Mouse (Mus musculus): ENCODE measurements around the gene Etnk1.

Gene Etnk1

DNA sequence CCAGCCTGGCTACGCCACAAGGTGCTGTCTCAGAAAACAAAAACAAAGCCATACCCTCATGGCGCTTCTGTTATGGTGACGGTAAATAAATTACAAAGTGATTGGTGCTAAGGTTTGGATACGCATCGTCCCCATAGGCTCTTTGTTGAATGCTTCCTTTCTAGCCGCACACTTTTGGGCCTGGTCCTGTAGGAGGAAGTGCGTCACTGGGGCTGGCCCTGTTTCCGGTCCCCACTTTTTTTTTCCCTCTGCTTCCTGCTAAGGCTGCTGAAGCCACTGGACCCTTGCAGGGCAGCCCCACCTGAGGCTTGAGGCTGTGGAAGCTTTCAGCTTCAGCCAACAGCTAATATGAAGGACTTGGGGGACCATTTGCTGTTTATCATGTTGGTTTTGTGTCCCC, 54.2 kb downstream of the Etnk1 start:
- no peak for DNase-seq

DNA sequence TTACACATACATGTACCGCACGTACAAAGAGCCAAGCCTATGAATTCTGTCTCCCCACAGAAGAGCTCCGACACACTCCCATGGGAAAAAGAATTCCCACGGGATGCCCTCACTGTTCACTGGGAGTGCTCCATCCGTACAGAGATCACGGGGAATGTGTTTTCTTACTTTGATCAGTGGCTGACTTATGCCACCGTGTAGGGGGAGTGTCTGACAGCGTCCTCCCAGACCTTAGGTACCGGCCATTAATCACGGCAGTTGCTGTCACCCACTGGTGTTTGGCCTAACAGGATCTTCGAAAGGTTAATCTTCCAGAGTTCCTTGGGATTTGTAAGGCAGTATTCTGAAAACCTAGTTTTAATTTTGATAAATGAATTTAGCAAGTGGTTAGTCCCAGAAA, 57.0 kb downstream of the Etnk1 start:
- no peak for DNase-seq

DNA sequence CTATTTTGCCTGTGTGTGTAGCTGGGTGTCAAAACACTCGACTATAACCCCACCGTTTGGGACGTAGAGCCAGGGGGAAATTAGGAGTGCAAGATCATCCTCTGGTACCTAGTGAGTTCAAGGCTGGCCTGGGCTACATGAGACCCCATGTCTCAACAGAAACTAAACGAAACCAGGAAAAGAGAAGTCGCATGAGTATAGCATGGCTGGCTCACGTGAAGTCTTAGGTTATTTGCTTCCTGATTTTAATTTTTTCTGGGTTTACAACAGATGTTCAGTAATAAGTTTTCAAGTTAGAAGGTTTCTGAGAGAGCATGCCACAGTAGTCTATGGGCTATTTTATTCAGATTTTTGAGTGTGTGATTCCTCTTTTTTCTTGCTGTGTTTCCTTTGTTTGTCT, 57.9 kb downstream of the Etnk1 start:
- DNase-seq, result no peak

DNA sequence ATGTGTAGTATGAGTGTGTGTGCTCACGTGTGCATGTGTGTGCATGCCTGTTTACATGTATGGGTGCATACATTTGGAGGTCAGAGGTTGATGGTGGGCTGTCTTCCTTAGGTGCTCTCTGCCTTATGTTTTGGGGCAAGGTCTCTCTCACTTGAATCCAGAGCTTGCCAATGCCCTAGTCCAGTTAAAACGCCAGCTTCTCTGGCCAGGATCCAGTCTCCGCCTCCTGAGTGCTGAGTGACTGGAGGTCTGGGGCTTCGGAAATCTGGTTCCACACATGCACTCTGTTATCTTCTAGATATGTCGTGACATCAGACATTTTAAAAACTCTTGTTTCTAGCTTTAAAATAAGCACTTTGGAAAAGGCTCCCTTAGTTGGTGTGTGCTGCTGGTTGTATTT, 61.7 kb downstream of the Etnk1 start:
- DNase-seq, result no peak

DNA sequence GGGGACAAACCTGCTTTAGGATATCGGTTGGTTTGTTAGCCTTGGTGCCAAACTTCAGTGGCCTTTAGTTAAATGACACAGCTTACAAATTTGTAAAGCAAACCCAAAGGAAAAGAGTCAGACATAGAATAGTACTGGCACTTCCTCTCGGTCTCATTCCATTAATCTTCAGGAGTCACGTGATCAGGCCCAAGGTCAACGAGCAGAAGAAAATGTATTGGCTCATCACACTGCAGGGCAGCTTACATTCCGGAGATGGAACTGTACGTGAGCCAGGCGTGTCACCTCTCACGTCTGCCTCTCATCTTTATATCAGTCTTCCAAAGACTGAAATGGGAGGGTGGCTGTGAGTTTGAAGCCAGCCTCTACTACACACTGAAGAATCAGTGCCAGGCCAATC, 62.9 kb downstream of the Etnk1 start:
- no peak for DNase-seq

DNA sequence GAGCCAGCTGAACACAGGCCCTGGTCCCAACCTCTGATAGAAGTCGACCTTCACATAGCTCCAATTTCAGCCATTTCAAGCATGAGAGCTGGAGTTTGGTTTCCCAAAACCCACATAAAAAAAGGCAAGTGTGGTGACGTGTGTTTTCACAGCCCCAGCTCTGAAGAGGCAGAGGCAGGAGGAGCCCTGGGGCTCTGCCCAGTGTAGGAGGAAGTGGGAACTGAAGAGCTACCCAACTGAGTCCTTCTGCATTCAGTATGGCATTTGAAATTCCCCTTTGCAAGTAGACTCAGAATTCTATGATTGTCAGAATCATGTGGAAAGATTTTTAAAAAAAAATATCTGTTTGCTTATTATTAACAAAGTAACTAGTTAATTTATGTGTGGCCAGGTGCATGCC, 63.9 kb downstream of the Etnk1 start:
- no peak for DNase-seq

DNA sequence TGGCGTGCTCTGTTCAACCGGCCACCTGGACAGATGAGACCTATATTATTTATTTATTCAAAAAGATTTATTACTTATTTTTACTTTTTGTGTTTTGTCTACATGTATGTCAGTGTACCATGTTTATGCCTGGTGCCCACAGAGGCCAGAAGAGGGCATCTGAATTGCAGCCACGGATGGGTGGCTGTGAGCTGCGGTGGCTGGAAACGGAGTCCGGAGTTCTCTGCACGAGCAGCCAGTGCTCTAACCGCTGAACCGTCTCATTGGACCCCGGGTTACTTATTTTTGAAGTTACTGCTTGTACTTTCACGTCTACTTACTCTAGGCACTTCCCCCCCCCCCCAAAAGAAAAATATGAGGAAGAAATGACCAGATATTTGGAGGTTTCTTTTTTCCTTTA, 65.7 kb downstream of the Etnk1 start:
- no peak for DNase-seq

DNA sequence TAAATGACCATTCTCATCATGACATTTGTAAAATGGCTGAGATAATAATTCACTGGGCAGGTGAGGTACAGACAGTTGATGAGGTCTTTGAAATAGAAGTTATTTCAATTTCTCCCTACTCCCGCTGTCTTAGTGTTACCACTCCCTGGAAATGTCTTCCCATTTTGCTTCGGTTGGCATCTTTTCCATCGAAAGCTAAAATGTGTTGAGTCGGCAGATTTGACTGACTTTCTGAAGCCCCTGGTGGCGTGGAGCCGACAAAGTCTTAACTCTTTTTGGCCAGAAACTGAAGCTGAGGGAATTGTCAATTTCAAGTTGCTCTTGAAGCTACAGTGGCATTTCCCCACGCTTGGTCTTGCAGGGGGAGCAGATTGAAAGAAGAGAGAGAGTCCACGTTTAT, 67.8 kb downstream of the Etnk1 start:
- no peak for DNase-seq

DNA sequence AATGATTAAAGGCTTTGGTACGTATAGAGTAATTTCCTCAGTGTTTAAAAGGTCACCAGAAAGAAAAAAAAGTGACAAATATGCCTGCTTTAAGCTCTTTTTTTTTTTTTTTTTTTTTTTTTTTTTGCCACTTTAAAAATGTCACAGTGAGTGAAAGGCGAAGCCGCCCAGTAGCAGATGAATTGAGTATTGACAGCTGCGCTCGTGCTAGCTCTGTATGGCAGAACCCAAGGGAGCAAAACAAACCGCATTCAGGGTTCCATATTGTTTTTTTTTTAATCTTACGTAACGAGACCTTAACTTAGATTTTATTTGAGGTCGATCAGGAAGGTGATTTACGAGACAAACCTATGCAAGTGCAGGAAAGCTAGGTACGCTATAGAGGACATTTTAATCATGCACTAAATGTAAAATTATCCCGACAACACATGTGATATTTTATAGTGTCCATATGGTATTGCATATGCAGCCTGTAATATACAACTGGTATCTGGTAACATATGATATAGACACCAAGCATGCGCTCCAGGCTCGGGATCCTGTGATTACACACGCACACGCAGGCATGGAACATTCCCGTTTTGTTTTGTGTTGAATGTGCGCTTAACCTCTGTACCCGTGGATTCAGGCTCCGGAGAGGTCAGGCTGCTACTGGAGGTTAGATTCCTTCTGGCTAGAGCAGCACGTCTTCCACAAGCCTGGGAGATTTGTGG, 72.5 kb downstream of the Etnk1 start:
- no peak for DNase-seq

DNA sequence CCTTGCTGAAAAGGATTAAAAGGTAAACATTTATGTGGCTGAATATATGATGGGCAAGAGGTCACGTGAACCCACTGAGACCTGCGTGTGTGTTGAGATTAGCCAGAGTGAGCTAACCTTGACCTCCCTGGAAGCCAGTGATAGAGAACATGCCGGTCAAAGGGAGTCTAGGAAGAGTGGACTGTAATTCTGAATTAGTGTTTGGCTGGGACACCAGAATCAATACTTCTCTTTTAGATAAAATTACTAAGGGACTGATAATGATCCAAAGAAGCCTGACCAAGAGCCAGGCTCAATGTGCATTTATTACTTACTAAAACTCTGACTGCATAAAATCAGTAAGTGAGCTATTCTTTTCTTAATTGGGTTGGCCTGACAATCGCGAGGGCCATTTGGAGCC, 76.2 kb downstream of the Etnk1 start:
- no peak for DNase-seq

DNA sequence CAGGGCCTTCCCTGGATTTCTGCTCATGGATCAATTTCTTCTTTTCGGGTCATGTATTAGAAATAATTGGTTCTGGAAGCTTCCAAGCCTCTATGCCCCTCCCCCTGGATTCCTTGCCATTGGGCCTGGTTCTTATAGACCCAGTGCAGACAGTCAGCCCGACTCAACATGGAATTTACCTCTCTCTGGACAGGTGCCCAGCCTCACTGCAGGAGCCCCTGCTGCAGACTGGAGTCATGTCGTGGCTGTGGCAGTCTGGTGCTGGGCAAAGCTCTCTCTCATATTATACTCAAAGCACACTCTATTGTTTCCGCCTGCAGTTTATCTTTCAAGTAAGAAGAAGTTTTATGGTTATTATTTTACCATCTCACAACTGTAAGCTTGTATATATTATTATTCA, 90.9 kb downstream of the Etnk1 start:
- no peak for DNase-seq

DNA sequence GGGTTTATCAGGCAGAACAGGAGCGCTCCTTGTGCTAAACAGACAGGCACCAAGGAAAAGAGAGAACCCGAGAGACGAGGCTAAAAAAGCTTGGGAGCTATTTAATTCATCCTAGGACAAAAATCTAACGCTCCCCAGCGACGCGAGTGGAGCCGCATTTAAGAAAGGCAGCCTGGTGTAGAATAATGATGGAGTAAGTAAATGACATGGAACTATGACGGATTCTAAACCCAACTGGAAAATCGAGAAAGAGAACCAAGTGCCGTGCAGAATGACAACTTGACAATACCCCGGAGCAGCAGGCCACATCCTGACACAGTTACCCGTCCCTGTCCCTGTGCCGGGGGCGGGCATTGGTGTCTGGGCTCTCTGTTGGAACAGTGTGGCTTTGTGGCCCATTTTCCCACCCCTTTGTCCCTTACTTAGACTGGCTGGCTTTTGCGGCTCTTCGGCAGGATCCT, 92.2 kb downstream of the Etnk1 start:
- DNase-seq, result no peak

DNA sequence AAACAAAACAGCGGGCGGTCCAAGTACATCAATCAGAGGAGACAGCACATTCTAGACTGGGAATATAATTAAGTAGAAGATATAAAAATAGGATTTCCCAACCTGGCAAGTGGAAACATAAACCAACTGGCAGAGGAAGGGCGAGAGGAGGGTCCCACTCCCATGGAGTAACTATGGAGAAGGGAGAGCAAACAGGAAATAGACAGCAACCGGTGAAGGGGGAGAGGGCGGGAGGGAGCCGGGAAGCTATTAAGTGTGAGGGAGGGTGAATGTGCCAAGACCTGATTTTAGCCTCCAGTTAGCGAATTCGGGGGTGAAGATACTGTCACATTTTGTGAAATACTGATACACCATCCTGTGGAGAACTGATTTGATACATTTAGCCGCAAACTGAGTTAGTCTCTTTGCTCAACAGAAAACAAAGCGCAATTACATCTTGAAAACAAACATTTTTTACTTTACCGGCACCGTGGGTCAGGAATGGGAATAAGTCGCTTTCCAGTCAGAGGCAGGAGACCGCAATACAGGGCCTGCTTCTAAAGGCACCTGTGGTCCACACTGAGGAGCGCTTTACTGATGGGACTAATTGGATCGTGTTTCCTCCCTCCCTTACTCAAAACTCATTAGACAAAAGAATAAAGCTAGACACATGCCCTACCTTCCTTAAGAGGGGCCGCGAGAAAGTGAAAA, 93.0 kb downstream of the Etnk1 start:
- DNase-seq, result no peak

DNA sequence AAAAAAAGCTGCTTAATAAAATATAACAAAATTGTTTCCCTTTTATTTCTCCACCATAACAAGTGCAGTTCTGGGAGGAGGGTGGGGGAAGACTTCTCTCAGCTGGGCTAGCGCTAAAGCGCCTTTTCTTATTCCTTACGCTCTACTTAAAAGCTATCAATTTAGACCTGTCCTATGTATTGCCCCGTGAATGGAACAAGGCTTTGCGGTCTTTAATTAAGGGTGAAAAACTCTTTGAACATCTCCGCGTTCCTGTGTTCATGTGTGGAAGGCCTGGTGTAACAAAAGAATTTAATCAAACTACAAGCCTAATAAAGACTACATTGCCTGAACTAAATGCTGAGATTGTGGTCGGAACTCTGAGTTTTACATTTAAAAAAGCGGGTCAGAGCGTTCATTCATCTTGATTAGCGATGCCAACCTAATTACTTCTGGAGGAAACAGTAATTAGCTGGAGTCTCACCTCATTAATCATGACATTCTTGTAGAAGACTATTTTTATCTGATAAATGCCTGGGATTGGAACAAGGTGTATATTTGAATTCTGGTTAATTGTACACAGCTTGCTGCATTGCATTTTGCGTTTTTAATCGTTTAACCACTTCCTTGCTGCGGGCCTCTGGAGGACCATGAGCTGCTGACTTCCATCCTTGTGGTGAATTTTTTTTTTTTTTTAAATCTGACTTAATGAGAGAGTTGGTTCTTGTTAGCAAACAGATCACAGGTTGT, 93.7 kb downstream of the Etnk1 start:
- DNase-seq, result no peak

DNA sequence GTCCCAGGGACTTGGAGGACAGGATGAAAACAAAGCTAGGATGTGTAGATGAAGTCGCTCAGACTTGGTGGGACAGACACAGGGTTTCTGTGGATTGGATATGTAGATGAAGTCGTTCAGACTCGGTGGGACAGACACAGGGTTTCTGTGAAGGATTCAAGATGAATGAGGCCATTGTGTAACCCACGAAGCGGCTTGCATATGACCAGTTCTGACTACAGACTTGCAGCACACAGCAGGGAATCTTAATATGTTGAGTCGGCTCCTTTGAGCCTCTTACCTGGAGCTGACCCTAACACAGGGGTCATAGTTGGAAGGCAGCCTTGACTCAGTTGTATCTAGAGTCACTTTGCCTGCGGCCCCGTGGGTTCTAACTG, 94.3 kb downstream of the Etnk1 start:
- no peak for DNase-seq

DNA sequence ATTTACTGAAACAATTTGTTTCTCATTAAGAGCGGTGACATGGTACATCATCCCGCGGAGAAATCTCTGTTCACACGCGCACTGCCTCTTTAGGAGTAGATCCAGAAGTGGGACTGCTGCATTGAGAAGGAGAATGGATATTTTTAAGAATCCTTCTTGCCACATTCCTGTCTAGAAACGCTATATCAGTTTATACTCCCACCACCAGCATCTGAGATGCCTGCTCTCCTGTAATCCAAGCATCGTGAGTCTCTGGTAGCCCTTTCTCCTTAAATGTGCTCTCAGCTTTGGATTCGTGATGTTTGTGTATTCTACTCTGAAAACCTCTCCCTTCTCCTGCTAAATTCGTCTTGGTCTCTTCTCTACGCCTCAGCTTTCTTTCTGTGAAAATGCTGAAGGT, 98.5 kb downstream of the Etnk1 start:
- no peak for DNase-seq

DNA sequence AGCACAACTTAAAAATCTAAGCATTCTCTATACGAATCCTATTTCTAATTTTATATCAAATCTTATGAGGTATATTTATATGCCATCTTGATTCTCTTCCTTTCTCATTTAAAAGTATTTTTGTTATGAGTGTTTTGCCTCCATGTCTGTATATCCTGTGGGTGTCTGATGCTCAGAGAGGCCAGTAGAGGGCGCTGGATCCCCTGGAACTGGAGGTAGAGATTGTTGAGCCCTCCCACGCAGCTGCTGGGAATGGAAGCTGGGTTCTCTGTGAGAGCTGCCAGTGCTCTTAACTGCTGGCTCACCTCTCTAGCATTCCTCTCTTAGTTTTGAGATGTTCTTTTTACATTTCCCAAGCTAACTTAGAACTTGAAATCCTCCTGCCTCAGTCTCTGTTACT, 112.2 kb downstream of the Etnk1 start:
- peak; percentile 12 to 13 for DNase-seq

Data from thymus, postnatal 36 days (tissue).